Mouse (Mus musculus) cortical plate, adult 2 months (tissue): ENCODE measurements around the gene Sptbn1. TPM values are rescaled to one million over a fixed set of nuclear protein-coding genes. Genes with fewer than 3 reads are reported as not detected.
"Not testable (repeated sequence)": the region's sequence is repeated elsewhere in the genome, so short reads cannot be mapped to it uniquely, and the experiment has no call there.

Source experiments
- H3K27ac ChIP-seq: fragments of 200-500 bp; 2 replicates; pipeline ENCODE4 v1.5.1; 2012; ENCODE audit warnings: low read length, control low read depth, inconsistent platforms; ENCODE audit not compliant: insufficient read depth
- H3K4me1 ChIP-seq: fragments of 200-500 bp; 2 replicates; pipeline ENCODE4 v1.6.1; 2011; ENCODE audit warnings: low read length; ENCODE audit not compliant: control insufficient read depth, insufficient read depth
- H3K4me3 ChIP-seq: fragments of 200-500 bp; 2 replicates; pipeline ENCODE4 v1.5.1; 2011; ENCODE audit warnings: mild to moderate bottlenecking, low read length, control low read depth; ENCODE audit not compliant: insufficient read depth
- CTCF ChIP-seq: fragments of 200-500 bp; IDR thresholded peaks from 2 replicates; pipeline ENCODE4 v1.5.1; 2011; ENCODE audit warnings: mild to moderate bottlenecking, control low read depth, low read length; ENCODE audit not compliant: insufficient read depth; ENCODE audit errors: extremely low read depth
- POLR2A ChIP-seq: fragments of 200-500 bp; IDR thresholded peaks from 2 replicates; pipeline ENCODE4 v1.6.1; 2011; ENCODE audit warnings: mild to moderate bottlenecking, low read length, control low read depth; ENCODE audit not compliant: insufficient read depth; ENCODE audit errors: extremely low read depth
- polyA plus RNA-seq: library from polyadenylated mRNA; depleted of rRNA; stranded (reverse); fragments of >200 nt; gene quantifications from 2 replicates; pipeline ENCODE4 v1.2.3, GENCODE M21; 2012

Gene Sptbn1
- polyA plus RNA-seq, 1 experiment, result 313 TPM

GRCm38 (mm10) chr11:30257812-30258211, 10.2 kb downstream of the Sptbn1 start:
- Histone ChIP-seq H3K27ac (no peak overlapping the region), H3K4me3 (no peak overlapping the region), H3K4me1 (peaks cover 11% of the 10 kb centered on the region)
- TF ChIP-seq CTCF (no peak), POLR2A (no peak)

- no peak overlapping the region for H3K4me3 ChIP-seq
- H3K27ac ChIP-seq, result no peak overlapping the region
- TF ChIP-seq CTCF (no peak), POLR2A (no peak)
- H3K4me1 ChIP-seq, result peaks cover 11% of the 10 kb centered on the region
Measured at GRCm38 (mm10) chr11:30257085-30257484, 10.9 kb downstream of the Sptbn1 start.

- Histone ChIP-seq H3K27ac (no peak overlapping the region), H3K4me1 (peaks cover 11% of the 10 kb centered on the region), H3K4me3 (no peak overlapping the region)
- TF ChIP-seq POLR2A, result no peak
- no peak for TF ChIP-seq CTCF
Measured at GRCm38 (mm10) chr11:30256491-30256890, 11.5 kb downstream of the Sptbn1 start.

GRCm38 (mm10) chr11:30255211-30255610, 12.8 kb downstream of the Sptbn1 start:
- not testable (repeated sequence) for H3K27ac ChIP-seq, H3K4me3 ChIP-seq
- H3K4me1 ChIP-seq, result peaks cover 11% of the 10 kb centered on the region

DNA sequence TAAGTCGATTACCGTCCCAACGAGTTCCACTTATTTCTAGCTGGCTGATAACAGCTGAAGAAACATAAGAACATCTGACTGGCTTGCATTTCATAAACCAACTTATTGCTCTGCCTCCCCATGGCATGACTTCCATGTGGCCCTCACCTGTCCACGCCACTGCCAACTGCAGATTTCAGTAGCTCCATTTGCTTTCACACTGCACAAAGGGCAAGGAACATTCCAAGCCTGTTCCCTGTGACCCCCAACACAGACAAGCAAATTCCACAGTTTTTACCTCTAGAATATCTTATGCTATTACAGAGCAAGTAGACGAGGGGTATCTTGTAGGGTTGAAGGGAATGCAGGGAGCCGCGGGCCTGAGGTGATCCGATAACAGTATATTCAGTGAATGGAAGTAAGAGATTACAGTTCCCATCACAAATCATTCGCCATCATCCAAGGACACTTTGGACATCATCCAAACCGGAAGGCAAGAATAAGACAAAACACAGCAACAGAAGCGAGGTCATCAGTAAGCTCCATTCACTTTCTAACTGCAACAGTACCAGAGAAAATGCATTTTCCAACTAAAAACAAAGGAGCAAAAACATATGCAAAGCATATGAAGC, 16.6 kb downstream of the Sptbn1 start:
- TF ChIP-seq CTCF (no peak), POLR2A (no peak)
- no peak overlapping the region for H3K27ac ChIP-seq

DNA sequence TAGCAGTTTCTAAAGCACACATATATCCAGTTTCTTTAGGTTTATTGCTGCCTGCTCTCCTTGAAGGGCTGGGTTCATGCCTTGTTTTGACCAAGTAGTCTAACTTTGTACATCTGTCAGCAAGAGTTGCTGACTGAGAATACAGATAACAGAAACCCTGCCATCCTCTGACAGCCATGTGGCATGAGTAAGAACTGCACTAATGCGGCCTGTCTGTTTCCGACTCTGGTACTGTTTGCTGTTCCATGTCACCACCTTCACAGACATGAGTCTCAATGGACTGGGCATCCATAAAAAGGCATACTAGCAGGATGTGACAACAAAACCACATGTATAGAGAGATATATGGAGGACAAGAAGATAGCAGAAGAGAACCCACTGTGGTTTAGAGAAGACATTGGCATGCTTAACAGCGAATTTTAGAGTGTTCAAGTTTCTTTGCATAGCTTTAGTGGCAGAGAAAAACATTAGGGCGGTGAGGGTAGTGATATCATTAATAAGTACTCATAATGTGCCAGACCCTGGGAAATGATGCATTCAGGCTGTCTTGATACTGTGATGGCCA, 18.4 kb downstream of the Sptbn1 start:
- no peak overlapping the region for H3K27ac ChIP-seq
- no peak for TF ChIP-seq POLR2A
- no peak for TF ChIP-seq CTCF
- H3K4me3 ChIP-seq, result no peak overlapping the region
- H3K4me1 ChIP-seq, result peaks cover 17% of the 10 kb centered on the region

More for the DNA sequence above, 16.6 kb downstream of the Sptbn1 start:
- no peak overlapping the region for H3K4me3 ChIP-seq
- peaks cover 6% of the 10 kb centered on the region for H3K4me1 ChIP-seq

GRCm38 (mm10) chr11:30247106-30247505, 20.9 kb downstream of the Sptbn1 start:
- no peak overlapping the region for H3K27ac ChIP-seq
- no peak for TF ChIP-seq CTCF
- no peak for TF ChIP-seq POLR2A
- no peak overlapping the region for H3K4me3 ChIP-seq
- peaks cover 25% of the 10 kb centered on the region for H3K4me1 ChIP-seq

DNA sequence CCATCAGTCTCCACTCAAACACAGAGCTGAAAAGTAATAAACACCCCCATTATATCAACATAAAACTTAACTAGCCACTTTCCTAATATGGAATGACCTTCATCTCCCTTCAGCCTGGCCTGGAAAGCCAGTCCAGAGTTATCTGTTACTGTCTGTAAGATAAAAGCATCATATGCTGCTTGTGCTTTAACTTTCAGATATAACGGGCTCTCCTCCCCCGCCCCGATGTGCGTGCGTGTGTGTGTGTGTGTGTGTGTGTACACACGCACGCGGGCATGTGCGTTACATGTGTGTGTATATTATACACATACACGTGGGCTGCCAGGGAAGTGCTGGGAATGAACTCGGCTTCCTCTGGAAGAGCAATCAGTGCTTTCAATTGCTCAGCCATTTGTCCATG, 21.8 kb downstream of the Sptbn1 start:
- peaks cover 25% of the 10 kb centered on the region for H3K4me1 ChIP-seq
- no peak overlapping the region for H3K27ac ChIP-seq
- no peak overlapping the region for H3K4me3 ChIP-seq
- TF ChIP-seq POLR2A, result no peak
- no peak for TF ChIP-seq CTCF

DNA sequence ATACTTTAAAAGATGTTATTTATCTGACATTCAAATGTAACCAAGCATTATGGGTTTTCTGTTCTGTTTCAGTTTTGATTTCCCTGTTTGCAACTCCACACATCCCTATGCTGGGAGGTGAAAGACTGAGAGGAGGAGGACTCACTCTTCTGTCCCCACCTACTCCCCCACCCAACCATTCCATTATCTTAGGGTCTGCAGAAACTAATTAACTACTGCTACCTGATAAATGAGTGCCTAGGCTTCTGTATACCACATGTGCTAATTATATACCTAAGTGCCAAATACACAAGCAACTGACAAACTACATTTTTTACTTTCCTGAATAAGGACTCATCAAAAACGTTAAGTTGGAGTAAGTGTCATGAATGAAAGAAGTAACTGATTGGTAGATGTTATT, 23.8 kb downstream of the Sptbn1 start:
- no peak for TF ChIP-seq CTCF
- no peak for TF ChIP-seq POLR2A
- Histone ChIP-seq H3K4me1 (peaks cover 25% of the 10 kb centered on the region), H3K27ac (no peak overlapping the region), H3K4me3 (no peak overlapping the region)

DNA sequence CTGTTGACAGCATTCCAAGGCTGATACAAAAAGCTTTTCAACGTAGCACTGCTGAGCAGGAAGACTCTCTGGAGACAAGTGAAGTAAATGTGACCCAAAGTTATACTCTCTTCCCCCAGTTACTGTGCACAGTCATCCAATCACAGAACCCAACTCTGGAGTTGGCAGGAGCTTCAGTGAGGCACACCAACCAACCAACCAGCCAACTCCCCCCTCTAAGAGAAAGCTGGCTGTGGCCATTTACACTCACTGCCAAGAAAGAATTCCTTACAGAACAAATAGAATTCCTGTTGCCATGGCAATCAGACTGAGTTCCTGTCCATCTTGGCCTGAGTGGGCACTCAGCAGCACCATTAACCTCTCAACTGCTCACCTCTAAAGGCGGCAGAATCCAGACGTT, 24.4 kb downstream of the Sptbn1 start:
- H3K27ac ChIP-seq, result peak overlapping the region; percentile 45; the same call in 1 of the 2 replicates
- no peak for TF ChIP-seq POLR2A
- TF ChIP-seq CTCF, result no peak
- no peak overlapping the region for H3K4me3 ChIP-seq
- peaks cover 25% of the 10 kb centered on the region for H3K4me1 ChIP-seq

DNA sequence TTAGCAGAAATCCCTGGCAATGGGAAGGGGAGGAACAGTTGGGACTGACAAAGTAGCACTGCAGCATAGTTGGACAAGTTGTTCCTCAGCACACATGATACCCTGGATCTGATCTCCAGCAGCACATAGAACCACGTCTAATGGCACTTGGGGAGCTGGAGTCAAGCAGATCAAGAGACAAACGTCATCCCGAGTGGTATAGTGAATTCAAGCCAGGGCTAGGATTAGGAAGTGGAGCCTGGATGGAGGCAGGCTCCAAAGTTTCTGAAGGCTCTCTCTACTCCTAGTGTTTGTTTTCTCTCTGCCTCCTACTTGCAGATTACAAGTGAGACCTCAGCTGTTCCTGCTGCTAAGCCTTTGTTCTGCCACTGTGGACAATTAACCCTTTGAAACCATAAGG, 27.1 kb downstream of the Sptbn1 start:
- H3K27ac ChIP-seq, result no peak overlapping the region
- H3K4me3 ChIP-seq, result no peak overlapping the region
- peaks cover 29% of the 10 kb centered on the region for H3K4me1 ChIP-seq
- TF ChIP-seq CTCF (no peak), POLR2A (no peak)
